Mouse (Mus musculus) CD4-positive helper T cell, adult 2 months (primary cell): ENCODE results near the gene Dgki.
A peak's percentile ranks its signal among the peaks of the same experiment; 100 is the strongest.
"Not testable (repeated sequence)": the region's sequence is repeated elsewhere in the genome, so short reads cannot be mapped to it uniquely, and the experiment has no call there.

Experiments used
- DNase-seq: peaks from one replicate; pipeline ENCODE4 v3.0.0-alpha.2; 2012; ENCODE audit warnings: low read depth, missing footprints, low spot score

Gene Dgki

DNA sequence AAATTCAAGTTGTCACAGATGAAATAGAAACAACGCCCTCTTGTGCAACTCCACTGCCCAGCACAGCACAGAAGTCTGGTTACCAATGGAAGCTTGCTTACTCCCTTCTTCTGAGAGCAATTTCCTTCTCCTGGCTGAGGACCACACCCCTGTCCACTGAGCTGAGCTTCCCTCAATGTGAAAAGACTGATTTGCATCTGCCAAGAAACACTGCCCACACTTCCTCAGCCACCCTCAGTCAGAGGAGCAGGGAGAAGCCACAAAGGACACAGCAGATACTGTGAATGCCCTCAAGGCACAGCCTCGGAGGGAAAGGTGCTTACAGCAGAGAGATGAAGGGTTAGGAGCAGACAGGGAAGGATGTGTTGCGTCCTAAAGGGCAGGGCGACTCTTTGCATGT lies 149.9 kb downstream of the Dgki start:
- DNase-seq: no peak

DNA sequence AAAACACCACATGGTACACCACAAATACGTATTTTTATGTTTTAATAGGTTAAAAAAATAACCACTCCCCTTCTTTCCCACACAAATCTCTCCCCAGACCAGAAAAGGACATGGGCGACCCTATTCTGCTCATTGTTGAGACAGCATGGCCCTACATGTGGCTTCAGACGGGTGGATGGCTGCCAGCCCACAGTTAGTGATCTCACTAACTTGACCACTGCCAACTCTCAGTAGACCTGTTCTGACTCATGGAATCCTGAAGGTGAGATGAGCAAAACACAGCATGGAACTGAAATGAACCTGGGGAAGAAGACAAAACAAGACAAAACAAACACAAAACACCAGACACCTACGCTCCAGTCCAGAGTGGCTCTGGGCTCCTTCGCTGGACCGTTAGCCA lies 150.8 kb downstream of the Dgki start:
- DNase-seq: no peak

DNA sequence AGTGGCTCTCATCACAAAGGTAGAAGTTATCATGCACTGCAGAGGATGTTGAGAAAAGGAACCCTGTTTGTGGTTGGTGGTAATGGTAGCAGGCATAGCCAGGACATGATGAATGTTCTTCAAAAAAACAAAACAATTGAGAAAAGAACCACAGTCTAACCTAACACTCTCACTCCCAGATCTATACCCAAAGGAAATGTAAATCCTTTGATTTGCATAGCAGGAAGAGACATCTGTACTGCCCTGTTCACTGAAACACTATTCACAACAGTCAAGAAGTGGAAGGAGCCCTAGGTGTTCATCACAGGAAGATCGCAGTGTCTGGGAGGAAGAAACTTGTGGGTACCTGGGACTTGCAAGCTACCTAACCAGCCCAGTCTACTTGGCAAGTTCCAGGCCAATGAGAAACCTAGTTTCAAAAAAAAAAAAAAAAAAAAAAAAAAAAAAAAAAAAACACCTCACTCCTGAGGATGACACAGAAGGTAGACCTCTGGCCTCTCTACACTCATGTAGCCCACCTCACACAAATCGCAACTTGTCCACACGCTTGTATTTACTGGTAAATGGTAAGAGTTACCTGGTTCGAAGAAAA lies 152.5 kb downstream of the Dgki start:
- no peak for DNase-seq

DNA sequence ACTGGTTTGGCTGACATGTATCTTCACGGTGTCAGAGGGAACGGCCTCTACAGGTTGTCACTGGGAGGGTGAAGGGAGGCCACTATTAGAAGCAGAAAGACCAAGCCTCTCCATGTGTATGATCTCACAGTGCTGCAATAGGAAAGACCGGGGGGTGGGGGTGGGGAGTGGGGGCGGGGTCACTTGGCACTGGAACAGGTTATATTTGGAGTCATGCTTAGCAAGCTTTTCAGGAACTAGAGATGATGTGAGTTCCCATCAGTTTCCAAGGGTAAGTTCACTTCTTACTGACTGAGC lies 156.2 kb downstream of the Dgki start:
- no peak for DNase-seq

DNA sequence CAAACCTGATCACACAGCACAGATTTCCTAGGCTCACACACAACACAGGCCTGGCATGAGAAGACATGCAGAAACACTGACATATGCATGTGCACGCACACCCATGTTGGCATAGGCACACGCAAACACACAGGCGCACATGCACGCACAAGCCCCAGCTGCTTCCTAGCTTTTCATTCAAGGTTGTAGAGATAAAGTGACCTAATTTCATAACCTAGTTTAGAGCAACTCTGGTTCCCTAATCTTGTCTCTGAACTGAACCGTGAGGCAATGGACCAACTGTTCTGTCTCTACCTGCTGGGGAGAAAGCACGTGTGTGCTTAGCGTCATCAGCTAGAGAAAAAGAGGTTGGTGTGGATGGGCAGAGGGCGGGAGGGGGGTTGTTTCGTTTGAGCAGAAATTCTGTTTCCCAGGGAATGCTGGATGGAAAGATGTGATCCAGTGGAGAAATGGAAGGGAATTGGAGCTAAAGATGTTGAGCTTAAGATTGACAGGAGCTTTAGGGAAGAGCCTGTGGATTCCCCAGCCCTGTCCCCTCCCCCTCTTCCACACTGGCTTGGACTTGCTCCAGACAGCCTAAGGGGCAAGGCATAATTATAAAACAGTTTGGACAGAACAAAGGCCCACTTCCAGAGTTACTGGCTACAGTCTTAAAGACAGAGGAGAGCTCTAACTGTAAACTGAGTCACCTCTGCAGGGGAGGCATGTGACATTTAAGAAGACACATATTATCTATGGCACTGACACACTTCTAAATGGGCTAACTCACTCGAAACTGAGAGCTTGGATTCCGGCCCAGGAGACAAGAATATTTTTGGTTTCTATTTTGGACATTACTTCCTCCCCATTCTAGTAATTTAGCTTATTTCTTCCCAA lies 156.8 kb downstream of the Dgki start:
- no peak for DNase-seq

DNA sequence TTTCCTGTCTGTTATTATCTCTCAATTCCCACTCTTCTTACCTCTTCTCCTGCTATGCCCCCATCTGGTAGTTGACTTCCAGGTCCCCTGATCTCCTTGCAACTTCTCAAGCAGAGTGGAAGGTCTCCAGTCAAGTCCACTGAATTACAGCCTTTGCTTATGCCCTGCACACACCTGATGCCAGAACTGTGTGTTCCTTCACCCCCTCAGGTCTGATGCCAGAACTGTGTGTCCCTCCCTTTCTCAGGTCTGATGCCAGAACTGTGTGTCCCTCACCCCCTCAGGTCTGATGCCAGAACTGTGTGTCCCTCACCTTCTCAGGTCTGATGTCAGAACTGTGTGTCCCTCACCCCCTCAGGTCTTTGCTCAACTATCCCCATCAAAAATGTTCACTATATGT lies 161.2 kb downstream of the Dgki start:
- DNase-seq: no peak

DNA sequence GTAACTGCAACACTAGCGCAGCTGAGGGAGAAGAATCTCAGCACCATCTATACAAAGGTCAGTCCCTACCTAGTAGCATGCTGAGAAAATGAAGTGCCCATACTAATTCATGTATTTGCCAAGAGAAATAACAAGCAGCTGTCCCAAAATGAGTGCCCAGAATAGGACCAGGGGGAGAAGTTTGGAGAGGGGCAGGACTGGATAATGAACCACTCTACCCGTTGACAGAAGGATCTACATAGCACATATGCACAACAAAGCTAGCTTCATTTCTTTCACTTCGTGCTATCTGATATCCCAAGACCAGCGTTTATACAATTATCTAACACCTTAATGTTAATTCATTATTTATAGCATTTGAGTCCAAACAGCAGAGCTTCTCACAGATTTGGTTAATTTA lies 168.7 kb downstream of the Dgki start:
- no peak for DNase-seq

DNA sequence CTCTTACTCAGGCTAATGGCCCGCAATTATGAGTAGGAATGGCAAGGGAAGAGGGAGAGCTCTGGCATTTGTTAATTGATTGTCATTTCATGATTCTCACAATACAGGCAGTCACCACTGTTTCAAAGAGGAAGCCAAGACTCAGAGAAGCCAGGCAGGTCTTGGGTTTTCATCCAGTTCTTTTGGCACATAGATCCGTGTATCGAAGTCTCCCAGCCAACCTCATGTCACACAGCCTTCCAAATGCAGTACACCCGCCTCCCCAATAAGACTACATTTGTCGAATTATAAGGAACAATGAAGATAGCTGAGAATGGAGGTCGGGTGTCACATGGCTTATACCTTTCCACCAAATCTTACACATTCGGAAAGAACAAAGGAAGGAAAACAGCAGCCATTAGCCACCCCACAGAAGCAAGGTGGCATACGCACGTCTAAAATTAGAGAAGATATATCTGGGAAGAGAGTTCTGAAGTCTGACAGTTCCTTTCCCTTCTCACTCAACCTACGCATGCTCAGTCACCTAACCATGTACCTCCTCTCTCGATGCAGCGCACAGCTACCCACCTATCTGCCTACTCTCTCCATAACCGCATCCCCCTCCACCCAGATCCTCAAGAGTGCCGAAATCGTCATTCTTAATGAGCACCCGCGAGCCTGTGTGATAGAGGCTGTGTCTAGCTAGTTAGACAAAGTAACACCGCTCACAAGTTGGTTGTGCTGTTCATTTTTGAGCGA lies 179.4 kb downstream of the Dgki start:
- DNase-seq: no peak

DNA sequence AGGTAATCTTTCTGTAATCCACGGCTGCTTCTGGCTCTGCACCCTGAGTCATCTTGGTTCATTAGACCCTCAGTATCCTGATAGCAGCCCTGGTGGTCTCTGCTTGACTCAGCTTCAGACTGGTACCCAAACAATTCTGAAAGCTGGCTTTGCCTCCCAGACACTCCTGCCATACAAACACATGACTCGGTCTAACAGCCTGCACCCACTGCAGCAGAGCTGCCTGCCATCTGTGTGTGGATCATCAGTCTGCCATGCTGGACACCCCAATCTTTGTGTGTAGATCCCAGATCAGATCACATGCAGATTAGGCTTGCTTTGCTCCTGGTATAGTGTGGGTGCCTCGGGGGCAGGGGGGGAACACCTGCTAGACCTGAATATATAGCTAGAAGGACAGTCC lies 180.8 kb downstream of the Dgki start:
- no peak for DNase-seq

DNA sequence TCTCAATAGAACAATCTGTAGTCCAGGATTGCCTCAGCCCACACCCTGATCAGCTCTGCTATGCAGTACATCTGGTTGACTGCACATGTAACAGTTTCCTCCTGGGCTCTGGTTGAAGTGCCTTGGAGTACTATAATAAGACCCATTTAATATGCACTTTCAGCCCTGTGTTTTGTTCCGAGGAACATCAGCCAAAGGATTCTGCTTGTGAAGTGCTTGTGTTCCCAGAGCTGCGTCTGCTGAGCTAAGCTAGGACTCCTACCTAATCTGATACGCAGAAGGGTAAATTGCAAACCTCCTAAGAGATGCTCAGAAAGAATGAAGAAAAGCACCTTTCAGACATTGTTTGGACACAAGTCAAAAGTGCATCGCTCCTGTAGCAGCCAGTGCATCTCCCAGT lies 186.9 kb downstream of the Dgki start:
- DNase-seq: no peak

DNA sequence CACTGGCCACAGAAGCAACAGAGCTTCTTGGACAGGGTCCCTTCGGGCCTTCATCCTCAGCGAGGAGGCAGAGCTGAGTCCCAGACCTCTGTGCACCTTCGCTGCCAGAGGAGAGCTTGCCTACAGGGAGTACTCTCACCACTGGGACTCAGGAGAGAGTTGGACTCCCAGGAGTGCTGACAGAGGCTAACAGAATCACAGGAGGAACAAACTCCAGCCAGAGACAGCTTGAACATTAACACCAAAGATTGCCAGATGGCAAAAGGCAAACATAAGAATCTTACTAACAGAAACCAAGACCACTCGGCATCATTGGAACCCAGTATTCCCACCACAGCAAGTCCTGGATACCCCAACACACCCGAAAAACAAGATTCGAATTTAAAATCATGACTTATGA lies 193.7 kb downstream of the Dgki start:
- not testable (repeated sequence) for DNase-seq

DNA sequence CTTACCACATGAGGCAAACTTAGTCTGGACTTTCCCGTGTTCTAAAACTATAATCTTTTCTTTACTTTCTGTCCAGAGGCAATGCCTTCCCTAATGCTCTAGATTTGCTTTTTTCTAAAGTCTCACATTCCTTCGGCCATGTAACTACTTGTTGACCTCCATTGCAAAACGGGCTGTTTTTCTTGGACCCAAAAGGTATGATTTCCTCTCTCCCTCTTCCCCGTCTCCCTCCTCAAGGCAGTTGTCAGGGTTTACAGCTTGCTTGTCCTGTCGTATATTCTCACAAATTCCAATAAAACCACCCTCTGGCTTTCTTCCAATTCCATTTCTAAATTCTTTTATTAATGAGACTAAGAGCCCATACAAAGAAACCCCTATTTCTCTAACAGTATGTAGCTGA lies 199.6 kb downstream of the Dgki start:
- DNase-seq: no peak

DNA sequence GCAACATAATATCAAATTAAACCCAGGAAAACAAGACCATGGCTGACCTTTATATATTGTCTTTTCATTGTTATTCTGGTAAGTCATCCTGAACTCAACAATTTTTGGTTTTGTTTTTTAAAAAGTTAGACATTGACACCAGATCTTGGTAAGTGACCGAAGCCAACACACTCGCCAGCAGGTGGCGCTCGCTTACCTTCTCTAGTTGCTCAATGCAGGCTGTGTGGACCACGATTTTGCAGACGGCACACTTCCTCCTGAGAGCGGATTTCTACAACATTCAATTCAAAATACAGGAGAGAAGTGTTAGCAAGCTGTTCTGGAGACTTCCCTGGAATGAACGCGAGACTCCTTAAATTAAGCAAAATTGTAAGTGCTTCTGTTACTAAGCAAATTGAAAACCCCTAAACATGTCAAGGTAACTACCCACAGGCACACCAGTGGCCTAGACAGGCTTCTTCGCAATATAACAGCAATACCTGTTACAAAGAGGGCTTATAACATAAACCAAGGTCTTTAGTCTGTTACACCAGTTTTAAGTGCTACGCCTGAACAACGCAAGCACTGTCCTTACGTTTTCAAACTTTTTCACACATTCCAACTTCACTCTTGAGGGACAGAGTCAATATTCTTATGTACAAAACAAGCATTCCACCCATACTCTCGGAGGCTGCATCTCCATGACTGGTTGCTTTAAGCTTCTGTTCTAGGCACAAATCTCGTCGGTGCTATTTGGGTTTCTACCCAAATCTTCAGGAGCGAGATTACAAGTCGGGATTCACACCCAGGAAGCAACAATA lies 202.4 kb downstream of the Dgki start:
- DNase-seq: peak; percentile 58

DNA sequence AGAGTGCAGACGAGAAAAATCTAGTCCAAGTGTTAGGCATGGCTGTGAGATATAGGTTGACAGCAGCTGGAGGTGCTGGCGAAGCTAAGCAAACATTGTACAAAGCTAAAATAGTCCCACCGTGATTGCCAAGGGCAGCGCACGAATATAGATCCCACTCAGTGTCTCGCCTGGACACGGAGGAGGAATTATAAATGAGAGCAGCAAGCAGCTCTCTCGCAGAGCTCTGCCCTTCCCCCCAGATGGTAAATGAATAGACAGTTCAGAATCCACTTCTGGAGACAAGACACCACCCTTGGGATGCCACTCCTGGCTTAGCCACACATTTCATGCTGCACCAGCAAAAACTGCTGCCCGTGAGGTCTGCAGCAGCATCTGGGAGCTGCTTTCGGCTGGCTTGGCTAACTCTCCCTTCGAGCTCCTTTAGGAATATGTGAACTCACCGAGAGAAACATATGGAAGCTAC lies 203.1 kb downstream of the Dgki start:
- no peak for DNase-seq

DNA sequence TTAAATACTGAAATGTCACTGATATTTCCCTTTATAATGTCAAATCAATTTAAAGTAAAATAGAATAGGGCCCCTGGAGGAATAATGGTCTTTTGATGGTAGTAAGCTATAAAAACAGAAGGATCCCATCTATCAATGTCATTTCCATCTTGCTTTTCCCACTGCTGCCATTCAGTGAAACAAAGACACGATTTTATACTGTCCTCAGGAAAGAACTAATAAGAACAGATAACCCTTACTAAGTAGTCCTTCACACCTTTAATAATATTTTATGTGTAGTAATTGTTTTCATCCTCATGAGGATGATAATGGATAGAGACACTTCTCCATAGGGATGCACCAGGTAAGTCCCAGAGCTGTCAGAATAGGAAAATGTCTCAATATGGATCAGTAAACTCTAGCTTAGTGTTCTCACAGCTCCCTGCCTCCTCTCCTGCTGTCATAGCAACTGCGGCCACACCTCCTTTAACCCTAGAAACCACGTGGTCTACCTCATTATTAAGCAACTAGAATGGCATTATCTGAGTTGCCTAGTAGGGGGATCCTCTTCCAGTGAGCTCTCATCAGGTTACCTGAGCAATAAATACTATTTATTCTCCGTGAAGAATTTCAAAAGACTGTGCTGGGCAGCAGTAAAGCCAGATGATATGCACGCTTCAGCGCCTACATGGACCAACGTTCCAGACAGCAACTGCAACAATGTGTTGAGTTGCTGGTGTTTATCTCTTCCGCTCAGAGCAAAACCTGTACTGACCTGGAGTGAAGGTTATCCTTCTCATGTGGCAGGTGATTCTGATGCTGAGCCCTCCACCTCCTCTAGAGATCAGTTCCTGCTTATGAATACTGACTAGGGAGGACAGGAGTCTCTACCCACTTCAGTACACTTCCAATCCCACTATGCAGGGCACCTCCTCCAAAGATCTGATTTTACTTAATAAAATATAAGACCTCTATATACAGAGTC lies 210.6 kb downstream of the Dgki start:
- DNase-seq: no peak

DNA sequence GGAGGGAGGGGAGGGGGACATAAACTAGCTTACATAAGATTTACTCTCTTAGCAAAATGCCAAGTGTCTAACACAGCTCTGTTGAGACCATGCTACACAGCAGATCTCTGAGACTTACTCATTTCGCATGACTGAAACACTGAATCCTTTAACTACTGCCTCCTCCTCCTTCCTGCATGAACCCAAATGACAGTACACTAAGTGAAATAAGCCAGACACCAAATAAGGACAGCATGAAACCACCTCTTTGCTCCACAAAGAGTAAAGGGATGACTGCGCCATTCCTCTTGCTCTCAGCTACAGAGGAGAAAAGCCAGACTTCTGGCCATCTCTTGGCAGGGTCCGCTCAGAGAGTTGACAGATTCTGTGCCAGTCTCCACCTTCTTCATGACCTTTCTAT lies 217.0 kb downstream of the Dgki start:
- no peak for DNase-seq

DNA sequence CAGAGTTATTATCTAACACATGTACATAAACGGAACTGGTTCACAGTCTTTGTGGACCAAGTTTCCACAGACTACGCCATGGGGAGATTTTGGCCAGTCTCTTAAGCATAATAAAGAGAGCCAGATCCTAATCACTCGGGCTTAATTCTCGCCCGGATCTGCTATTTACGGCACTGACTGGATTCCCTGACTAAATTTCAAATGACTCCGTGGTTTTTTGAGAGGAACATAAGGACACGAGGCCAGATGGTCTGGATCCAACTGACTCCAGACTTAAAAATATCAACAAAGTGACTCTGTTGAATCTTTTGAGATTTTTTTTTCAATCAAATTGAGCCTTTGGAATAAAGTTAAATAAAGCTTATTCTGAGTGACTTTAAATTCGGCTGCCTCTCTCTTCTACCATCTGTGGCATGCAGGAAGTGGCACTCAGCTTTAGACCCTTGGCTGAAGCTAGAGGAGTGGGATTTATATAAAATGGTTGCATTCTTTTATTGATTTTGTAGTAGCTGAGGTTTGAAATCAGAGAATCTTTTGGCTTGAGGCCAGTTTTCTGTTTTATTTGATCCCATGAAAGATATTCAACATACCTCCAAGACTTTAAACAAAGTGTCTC lies 227.5 kb downstream of the Dgki start:
- no peak for DNase-seq

DNA sequence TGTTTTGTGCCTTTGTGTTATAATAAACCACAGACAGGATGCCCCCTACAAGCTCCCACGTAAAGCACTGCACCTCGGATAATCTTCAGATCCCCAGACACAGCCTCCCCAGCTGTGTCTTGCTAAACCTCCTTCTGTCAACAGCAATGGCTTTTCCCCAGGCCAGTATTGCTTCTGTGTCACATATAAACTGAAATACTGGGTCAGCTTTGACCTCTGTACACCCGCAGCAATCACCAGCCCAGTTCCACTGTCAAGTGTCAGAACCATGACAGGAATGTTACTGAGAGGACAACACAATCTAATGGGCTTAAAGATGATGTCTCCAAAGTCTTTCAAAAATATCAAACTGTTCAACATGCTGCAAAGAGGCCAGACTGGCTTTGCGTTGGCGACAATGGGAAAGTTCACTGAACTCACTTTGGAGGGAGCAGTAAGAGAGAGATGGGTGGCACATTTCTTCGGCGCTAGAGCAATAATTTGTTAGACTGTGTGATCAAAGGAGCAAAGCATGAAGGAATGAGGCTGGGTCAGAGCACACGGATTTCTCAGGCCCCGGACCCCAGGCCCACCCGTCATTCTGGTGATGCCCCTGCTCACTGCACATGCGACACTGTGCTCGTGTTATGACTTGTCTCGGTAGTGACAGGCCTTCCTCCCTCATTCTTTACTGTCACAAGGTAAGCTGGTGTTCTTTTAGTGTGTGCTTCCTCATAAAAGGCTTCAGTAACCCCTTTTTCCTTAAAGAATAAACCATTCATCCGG lies 230.0 kb downstream of the Dgki start:
- DNase-seq: no peak

DNA sequence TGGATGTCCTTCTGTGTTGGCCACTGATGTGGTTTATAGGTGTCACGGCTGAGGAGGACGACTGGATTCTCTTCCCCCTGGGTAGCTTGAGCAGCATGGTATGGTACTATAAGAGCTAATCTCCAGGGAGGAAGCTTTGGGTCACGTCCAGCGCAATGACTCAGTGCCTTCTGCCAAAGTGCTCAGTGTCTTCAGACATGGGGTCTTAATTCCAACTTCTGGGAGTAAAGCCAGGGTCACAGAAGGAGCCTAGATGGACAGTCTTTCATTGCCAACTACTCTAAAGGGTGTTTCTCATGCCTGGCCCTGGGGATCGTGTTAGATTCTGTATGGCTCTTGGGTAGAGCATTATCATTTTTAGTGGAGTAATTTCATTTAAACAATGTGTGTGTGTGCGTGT lies 231.2 kb downstream of the Dgki start:
- no peak for DNase-seq

DNA sequence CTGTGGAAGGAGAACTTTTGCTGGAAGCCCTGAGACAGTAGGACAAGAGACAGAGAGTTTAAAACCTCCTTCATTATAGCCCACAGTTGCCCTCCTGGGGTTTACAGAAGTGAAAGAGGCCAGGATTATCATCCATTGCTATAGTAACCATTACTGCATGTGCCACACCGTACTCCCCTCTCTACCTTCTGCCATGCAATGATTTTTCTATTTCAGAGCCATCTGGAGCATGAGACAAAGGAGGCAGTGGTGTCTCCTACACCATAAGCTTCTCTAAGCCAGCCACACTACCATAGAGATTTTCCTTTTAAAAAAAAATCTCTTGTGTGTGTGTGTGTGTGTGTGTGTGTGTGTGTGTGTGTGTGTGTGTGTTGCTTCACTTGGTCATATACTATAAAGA lies 232.6 kb downstream of the Dgki start:
- no peak for DNase-seq
